Mouse (Mus musculus) cerebellum, adult 2 months (tissue): ENCODE results near the gene Sik1.

Experiments used
- CTCF ChIP-seq: fragments of 200-500 bp; IDR thresholded peaks from 2 replicates; pipeline ENCODE4 v1.5.1; 2011; ENCODE audit warnings: low read depth, mild to moderate bottlenecking, control low read depth, low read length, moderate library complexity, borderline replicate concordance; ENCODE audit not compliant: insufficient read depth
- POLR2A ChIP-seq: fragments of 200-500 bp; IDR thresholded peaks from 2 replicates; pipeline ENCODE4 v1.6.1; 2011; ENCODE audit warnings: low read length, control low read depth, borderline replicate concordance; ENCODE audit not compliant: insufficient read depth

- no peak for TF ChIP-seq CTCF
- no peak for TF ChIP-seq POLR2A
Observed at GRCm38 (mm10) chr17:31888540-31888939, 32.9 kb upstream of the Sik1 start.
